Mouse (Mus musculus) C2C12 (cell line): ENCODE measurements around the gene Glis3. TPM values are rescaled to one million over a fixed set of nuclear protein-coding genes. Genes with fewer than 3 reads are reported as not detected.

Experiments
- H3K27me3 ChIP-seq: one replicate; pipeline ENCODE4 v1.6.1; 2011; ENCODE audit not compliant: control insufficient read depth, insufficient read depth, insufficient read length
- H3K36me3 ChIP-seq: one replicate; pipeline ENCODE4 v1.6.1; 2011; ENCODE audit not compliant: control insufficient read depth, insufficient read depth
- H3K4me3 ChIP-seq: one replicate; pipeline ENCODE4 v1.5.1; 2011; ENCODE audit warnings: mild to moderate bottlenecking, control low read depth; ENCODE audit not compliant: poor library complexity, insufficient read depth, severe bottlenecking
- H3K79me2 ChIP-seq: one replicate; pipeline ENCODE4 v1.6.1; 2011; ENCODE audit not compliant: control insufficient read depth, insufficient read depth
- H3K79me3 ChIP-seq: one replicate; pipeline ENCODE4 v1.6.1; 2011; ENCODE audit warnings: low read depth, control low read depth
- H3ac ChIP-seq: one replicate; pipeline ENCODE3; 2011; ENCODE audit warnings: low read depth; ENCODE audit not compliant: control insufficient read depth, insufficient read length
- CEBPB ChIP-seq: IDR thresholded peaks from one replicate; pipeline ENCODE4 v1.6.1; 2011; ENCODE audit warnings: low read depth, mild to moderate bottlenecking, control low read depth, moderate library complexity
- CTCF ChIP-seq: IDR thresholded peaks from one replicate; pipeline ENCODE4 v1.5.1; 2011; ENCODE audit not compliant: control insufficient read depth, insufficient read depth, insufficient read length
- FOSL1 ChIP-seq: IDR thresholded peaks from one replicate; pipeline ENCODE4 v1.8.0; 2011; ENCODE audit warnings: mild to moderate bottlenecking, low read length; ENCODE audit not compliant: poor library complexity, insufficient read depth, severe bottlenecking
- MAX ChIP-seq: IDR thresholded peaks from one replicate; pipeline ENCODE4 v1.6.1; 2011; ENCODE audit warnings: mild to moderate bottlenecking, control low read depth
- MYOD1 ChIP-seq: IDR thresholded peaks from one replicate; pipeline ENCODE4 v1.6.1; 2011; ENCODE audit warnings: low read depth; ENCODE audit not compliant: control insufficient read depth, insufficient read length
- MYOG ChIP-seq: IDR thresholded peaks from one replicate; pipeline ENCODE4 v1.6.1; 2011; ENCODE audit not compliant: control insufficient read depth, insufficient read length; ENCODE audit errors: extremely low read depth
- USF1 ChIP-seq: IDR thresholded peaks from one replicate; pipeline ENCODE4 v1.6.1; 2011; ENCODE audit warnings: low read depth, mild to moderate bottlenecking, control low read depth, moderate library complexity
- polyA plus RNA-seq: library from polyadenylated mRNA; unstranded; fragments of >200 nt; fragmentation: generic; extraction: Trizol; gene quantifications from one replicate; pipeline ENCODE4 v1.2.1, GENCODE M21; 2012; ENCODE audit warnings: missing spikeins

Gene Glis3
- polyA plus RNA-seq, 1 experiment, result 2.9 TPM

- no peak overlapping the region for H3K4me3 ChIP-seq
- H3K27me3 ChIP-seq, result no peaks in the 10 kb centered on the region
- no peak overlapping the region for H3ac ChIP-seq
- TF ChIP-seq FOSL1, result no peak
- TF ChIP-seq CEBPB, result no peak
- no peak for TF ChIP-seq MAX
- TF ChIP-seq USF1, result no peak
- no peak for TF ChIP-seq MYOD1
- no peak for TF ChIP-seq CTCF
- no peak for TF ChIP-seq MYOG
- H3K79me3 ChIP-seq, result no peaks in the 10 kb centered on the region
- no peaks in the 10 kb centered on the region for H3K79me2 ChIP-seq
- H3K36me3 ChIP-seq, result no peaks in the 10 kb centered on the region
These were observed 304.1 kb downstream of the Glis3 start for GRCm38 (mm10) chr19:28375746-28376145.

GRCm38 (mm10) chr19:28374524-28374923 lies 305.4 kb downstream of the Glis3 start:
- Histone ChIP-seq H3K4me3 (no peak overlapping the region), H3K36me3 (no peaks in the 10 kb centered on the region), H3K79me2 (no peaks in the 10 kb centered on the region), H3K79me3 (no peaks in the 10 kb centered on the region), H3K27me3 (no peaks in the 10 kb centered on the region), H3ac (no peak overlapping the region)
- TF ChIP-seq CEBPB (no peak), MYOG (no peak), CTCF (no peak), FOSL1 (no peak), MYOD1 (no peak), MAX (no peak), USF1 (no peak)

- H3K79me2 ChIP-seq, result no peaks in the 10 kb centered on the region
These were observed 311.7 kb downstream of the Glis3 start for GRCm38 (mm10) chr19:28368215-28368614.

GRCm38 (mm10) chr19:28367274-28367673 lies 312.6 kb downstream of the Glis3 start:
- H3ac ChIP-seq, result no peak overlapping the region
- TF ChIP-seq FOSL1 (no peak), CEBPB (no peak), USF1 (no peak), CTCF (no peak), MAX (no peak), MYOG (no peak), MYOD1 (no peak)
- no peaks in the 10 kb centered on the region for H3K27me3 ChIP-seq

More at GRCm38 (mm10) chr19:28368215-28368614, 311.7 kb downstream of the Glis3 start:
- H3K79me3 ChIP-seq, result no peaks in the 10 kb centered on the region
- TF ChIP-seq CEBPB, result no peak
- no peak for TF ChIP-seq FOSL1
- TF ChIP-seq MYOD1, result no peak
- TF ChIP-seq MYOG, result no peak
- TF ChIP-seq MAX, result no peak
- TF ChIP-seq USF1, result no peak
- TF ChIP-seq CTCF, result no peak
- no peaks in the 10 kb centered on the region for H3K36me3 ChIP-seq
- H3K27me3 ChIP-seq, result no peaks in the 10 kb centered on the region
- no peak overlapping the region for H3ac ChIP-seq
- H3K4me3 ChIP-seq, result no peak overlapping the region

GRCm38 (mm10) chr19:28366766-28367165 lies 313.1 kb downstream of the Glis3 start:
- Histone ChIP-seq H3K79me3 (no peaks in the 10 kb centered on the region), H3K79me2 (no peaks in the 10 kb centered on the region), H3K27me3 (no peaks in the 10 kb centered on the region), H3ac (no peak overlapping the region), H3K36me3 (no peaks in the 10 kb centered on the region), H3K4me3 (no peak overlapping the region)
- TF ChIP-seq CTCF, result no peak
- TF ChIP-seq MAX, result no peak
- TF ChIP-seq FOSL1, result no peak
- TF ChIP-seq CEBPB, result no peak
- no peak for TF ChIP-seq USF1
- no peak for TF ChIP-seq MYOD1
- TF ChIP-seq MYOG, result no peak

More at GRCm38 (mm10) chr19:28367274-28367673, 312.6 kb downstream of the Glis3 start:
- Histone ChIP-seq H3K79me3 (no peaks in the 10 kb centered on the region), H3K36me3 (no peaks in the 10 kb centered on the region), H3K4me3 (no peak overlapping the region), H3K79me2 (no peaks in the 10 kb centered on the region)

- Histone ChIP-seq H3K36me3 (no peaks in the 10 kb centered on the region), H3K27me3 (no peaks in the 10 kb centered on the region), H3K79me3 (no peaks in the 10 kb centered on the region), H3K79me2 (no peaks in the 10 kb centered on the region), H3K4me3 (no peak overlapping the region), H3ac (no peak overlapping the region)
- no peak for TF ChIP-seq MYOD1
- no peak for TF ChIP-seq MAX
- peak; percentile 33 for TF ChIP-seq CTCF
These were observed 314.0 kb downstream of the Glis3 start for GRCm38 (mm10) chr19:28365897-28366296.
